Mouse (Mus musculus) lung, postnatal 0 days (tissue): ENCODE measurements around the gene Fbxw4. TPM values are rescaled to one million over a fixed set of nuclear protein-coding genes. Genes with fewer than 3 reads are reported as not detected.

Source experiments
- ATAC-seq: fragments of 200-750 bp; cut with Nextera tagmentation; 2 replicates; pipeline ENCODE4 v1.8.0; 2017; ENCODE audit warnings: moderate library complexity
- DNase-seq: peaks from one replicate; pipeline ENCODE4 v3.0.0-alpha.2; 2016; ENCODE audit warnings: low spot score
- H3K27ac ChIP-seq: fragments of 300-500 bp; sonication (generic); 2 replicates; pipeline ENCODE4 v1.5.1; 2014; ENCODE audit warnings: antibody characterized with exemption, mild to moderate bottlenecking, low read length, mixed read lengths
- H3K27me3 ChIP-seq: fragments of 300-500 bp; sonication (generic); replicated peaks from 2 replicates; pipeline ENCODE4 v1.6.1; 2014; ENCODE audit warnings: low read length, mixed read lengths; ENCODE audit not compliant: insufficient read depth
- H3K36me3 ChIP-seq: fragments of 300-500 bp; sonication (generic); 2 replicates; pipeline ENCODE4 v1.6.1; 2014; ENCODE audit warnings: low read length, mixed read lengths; ENCODE audit not compliant: insufficient read depth
- H3K4me1 ChIP-seq: fragments of 300-500 bp; sonication (generic); 2 replicates; pipeline ENCODE4 v1.6.1; 2014; ENCODE audit warnings: antibody characterized with exemption, low read depth, low read length, mixed read lengths; ENCODE audit not compliant: insufficient read depth
- H3K4me2 ChIP-seq: fragments of 300-500 bp; sonication (generic); replicated peaks from 2 replicates; pipeline ENCODE4 v1.6.1; 2014; ENCODE audit warnings: low read depth, mild to moderate bottlenecking, low read length, moderate library complexity, mixed read lengths
- H3K4me3 ChIP-seq: fragments of 300-500 bp; sonication (generic); 2 replicates; pipeline ENCODE4 v1.5.1; 2014; ENCODE audit warnings: low read depth, low read length
- H3K9ac ChIP-seq: fragments of 300-500 bp; sonication (generic); replicated peaks from 2 replicates; pipeline ENCODE4 v1.6.1; 2014; ENCODE audit warnings: low read depth, mild to moderate bottlenecking
- H3K9me3 ChIP-seq: fragments of 300-500 bp; sonication (generic); 2 replicates; pipeline ENCODE4 v1.6.1; 2016; ENCODE audit warnings: low read length, mixed read lengths
- CTCF ChIP-seq: IDR thresholded peaks from 2 replicates; pipeline ENCODE4 v1.5.1; 2016; ENCODE audit warnings: antibody characterized with exemption, mild to moderate bottlenecking
- EP300 ChIP-seq: IDR thresholded peaks from 2 replicates; pipeline ENCODE4 v1.6.1; 2016; ENCODE audit warnings: antibody characterized with exemption, mild to moderate bottlenecking, control low read depth
- WGBS: fragments of 180-500 bp; shearing (Covaris S2); extraction: QIAGEN DNeasy Blood & Tissue Kit; methylation state at CpG from one replicate; pipeline ENCODE4 v1.1.7; 2014; 5-methylcytosine and 5-hydroxymethylcytosine counted together
- polyA plus RNA-seq: library from polyadenylated mRNA; unstranded; fragments of >200 nt; fragmentation: Nextera tagmentation; extraction: Ambion mirVana; gene quantifications from 2 replicates; pipeline ENCODE4 v1.2.1, GENCODE M21; 2015

Fbxw4 gene
- polyA plus RNA-seq, 1 experiment from 2014 or later, result 2.9 TPM

GRCm38 (mm10) chr19:45574941-45575631 lies 85.0 kb downstream of the Fbxw4 start:
- H3K9ac ChIP-seq, result no peak overlapping the region
- ATAC-seq (peak; percentile 72), DNase-seq (peak; percentile 64)
- H3K27me3 ChIP-seq, result no peaks in the 10 kb centered on the region
- no peak overlapping the region for H3K4me3 ChIP-seq
- H3K4me2 ChIP-seq, result no peak overlapping the region; the same call in 1 of the 2 replicates
- H3K36me3 ChIP-seq, result peaks cover 17% of the 10 kb centered on the region; the same call in 1 of the 2 replicates
- no peak for TF ChIP-seq CTCF
- TF ChIP-seq EP300, result no peak
- 13% methylated on average over 19 of the region's 19 CpGs for WGBS
- H3K27ac ChIP-seq, result no peak overlapping the region
- peaks cover 19% of the 10 kb centered on the region for H3K4me1 ChIP-seq
- H3K9me3 ChIP-seq, result no peaks in the 10 kb centered on the region

DNA sequence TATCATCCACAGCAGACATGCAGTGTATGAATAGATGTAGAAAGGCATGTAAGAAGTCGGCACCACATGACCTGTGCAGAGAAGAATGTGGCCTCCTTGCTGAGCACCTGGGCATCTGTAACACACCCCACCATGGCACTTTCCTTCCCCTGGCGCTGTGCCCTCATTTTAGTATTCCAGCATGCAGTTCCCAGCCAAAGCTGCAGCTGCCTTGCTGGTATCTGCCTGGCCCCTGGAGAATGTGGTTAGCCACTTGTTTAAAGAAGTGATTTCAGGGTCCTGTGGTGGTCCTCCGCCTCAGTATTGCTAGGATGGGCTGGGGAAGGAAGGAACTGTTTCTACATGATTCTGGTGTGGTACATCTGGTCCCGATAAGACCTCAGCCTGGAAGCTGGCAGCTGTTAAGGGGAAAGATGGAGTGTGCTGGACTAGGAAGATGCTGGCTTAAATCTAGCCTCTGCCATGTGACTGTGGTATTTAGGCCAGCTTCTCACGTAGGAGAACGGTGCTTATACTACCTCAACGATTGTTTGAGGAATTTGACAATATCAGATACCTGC lies 85.7 kb downstream of the Fbxw4 start:
- DNase-seq, result no peak
- Histone ChIP-seq H3K9ac (no peak overlapping the region), H3K4me2 (no peak overlapping the region; the same call in 1 of the 2 replicates), H3K27me3 (no peaks in the 10 kb centered on the region), H3K4me1 (peaks cover 19% of the 10 kb centered on the region), H3K4me3 (no peak overlapping the region), H3K9me3 (no peaks in the 10 kb centered on the region), H3K27ac (no peak overlapping the region), H3K36me3 (peaks cover 17% of the 10 kb centered on the region; the same call in 1 of the 2 replicates)
- TF ChIP-seq CTCF (no peak), EP300 (no peak)
- peak; percentile 7; the same call in 1 of the 2 replicates for ATAC-seq
- WGBS, result 39% methylated on average over 7 of the region's 7 CpGs

DNA sequence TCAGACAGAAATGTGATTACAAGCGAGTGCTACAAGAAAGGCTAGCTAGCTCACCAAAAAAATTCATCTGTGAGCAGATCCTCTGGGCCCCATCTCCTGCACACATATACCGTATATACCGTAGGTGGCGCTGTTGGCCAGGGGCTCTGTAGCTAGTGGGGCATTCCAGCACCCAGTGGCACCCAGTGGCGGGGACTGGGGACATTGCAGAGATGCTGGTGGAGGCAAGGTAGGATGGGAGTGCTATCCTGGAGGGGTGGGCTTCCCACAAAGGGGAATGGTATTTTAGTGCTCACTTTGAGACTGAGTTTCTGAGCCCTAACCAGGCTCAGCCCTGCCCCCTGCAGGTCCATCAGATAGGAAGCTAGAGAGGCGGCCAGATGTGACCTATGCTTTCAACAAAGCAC lies 86.2 kb downstream of the Fbxw4 start:
- TF ChIP-seq EP300, result no peak
- peak; percentile 94 for TF ChIP-seq CTCF
- Histone ChIP-seq H3K4me2 (no peak overlapping the region), H3K36me3 (peaks cover 13% of the 10 kb centered on the region; the same call in 1 of the 2 replicates), H3K4me3 (no peak overlapping the region), H3K4me1 (peaks cover 19% of the 10 kb centered on the region), H3K27ac (no peak overlapping the region), H3K9me3 (no peaks in the 10 kb centered on the region), H3K27me3 (no peaks in the 10 kb centered on the region), H3K9ac (no peak overlapping the region)
- whole genome bisulfite sequencing, result 12% methylated on average over 6 of the region's 6 CpGs
- DNase-seq, result peak; percentile 81
- peak; percentile 71 for ATAC-seq

DNA sequence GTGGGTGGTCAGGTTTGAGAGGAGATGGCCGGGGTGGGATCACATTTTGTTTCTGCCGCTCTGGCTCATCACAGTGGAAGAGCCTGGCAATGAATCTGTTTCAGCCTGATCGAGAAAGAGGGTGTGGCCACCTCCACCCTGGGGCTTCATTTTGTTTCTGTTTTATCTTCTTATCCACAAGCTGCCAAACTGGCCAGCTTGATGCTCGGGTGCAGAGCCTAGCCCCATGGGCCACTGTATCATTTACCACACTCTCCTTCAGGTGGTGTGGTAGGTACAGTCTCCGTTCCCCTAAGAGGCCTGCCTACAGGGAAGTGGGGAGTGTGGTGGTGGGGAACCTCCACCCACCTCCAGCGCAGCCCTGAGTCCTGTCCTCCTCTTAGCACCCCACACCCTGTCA lies 87.1 kb downstream of the Fbxw4 start:
- Histone ChIP-seq H3K4me3 (no peak overlapping the region), H3K27me3 (no peaks in the 10 kb centered on the region), H3K9me3 (no peaks in the 10 kb centered on the region), H3K4me1 (peaks cover 19% of the 10 kb centered on the region), H3K36me3 (0 out of 2 replicates have a peak, but pooled peaks cover 5% of the 10 kb centered on the region), H3K27ac (no peak overlapping the region), H3K4me2 (no peak overlapping the region), H3K9ac (no peak overlapping the region)
- DNase-seq (no peak), ATAC-seq (no peak)
- 85% methylated on average over 6 of the region's 6 CpGs for WGBS
- no peak for TF ChIP-seq EP300
- TF ChIP-seq CTCF, result no peak

- Histone ChIP-seq H3K9ac (no peak overlapping the region), H3K9me3 (no peaks in the 10 kb centered on the region), H3K36me3 (no peaks in the 10 kb centered on the region; the same call in 1 of the 2 replicates), H3K27me3 (no peaks in the 10 kb centered on the region), H3K4me1 (no peaks in the 10 kb centered on the region), H3K4me2 (no peak overlapping the region), H3K27ac (no peak overlapping the region), H3K4me3 (no peak overlapping the region)
- ATAC-seq (no peak), DNase-seq (no peak)
- 53% methylated on average over 14 of the region's 14 CpGs for WGBS
- TF ChIP-seq CTCF (no peak), EP300 (no peak)
These were observed 92.7 kb downstream of the Fbxw4 start for GRCm38 (mm10) chr19:45567367-45567766.

DNA sequence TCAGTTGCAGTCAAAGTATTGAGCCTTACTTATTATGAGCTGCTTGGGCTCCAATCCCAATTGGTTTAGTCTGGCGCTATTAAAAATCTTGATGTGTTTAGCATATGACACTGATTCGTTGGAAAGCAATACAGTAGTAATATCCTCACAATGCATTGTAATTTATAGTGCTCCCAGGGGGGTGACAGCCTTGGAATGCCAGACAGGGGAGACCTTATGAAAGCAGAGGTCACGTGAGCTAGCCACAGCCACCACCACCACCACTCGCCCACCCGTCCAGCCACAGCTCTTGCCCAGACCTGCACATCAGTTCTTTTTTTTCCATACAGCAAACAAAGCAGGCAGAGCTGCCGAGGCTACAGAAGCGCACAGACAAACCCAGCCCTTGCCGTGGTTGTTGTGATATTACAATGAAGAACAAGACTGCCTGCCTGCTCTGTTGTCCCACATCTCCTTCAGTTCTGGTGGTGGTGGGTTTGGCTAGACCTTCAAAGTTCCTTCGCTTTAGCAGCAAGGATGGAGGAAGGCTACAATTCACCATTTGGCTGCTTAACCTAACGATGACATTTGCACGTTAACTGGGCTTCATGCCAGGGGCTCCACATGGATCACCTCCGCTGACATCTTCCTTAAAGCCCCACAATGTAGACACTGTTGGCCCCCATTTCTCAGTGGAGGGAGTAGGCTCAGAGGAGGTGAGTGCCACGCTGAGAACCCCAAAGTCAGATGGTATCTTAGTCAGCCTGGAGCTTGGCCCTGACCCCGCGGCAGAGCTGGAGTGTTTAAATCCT lies 94.0 kb downstream of the Fbxw4 start:
- TF ChIP-seq EP300 (no peak), CTCF (no peak)
- WGBS, result 51% methylated on average over 15 of the region's 15 CpGs
- DNase-seq (no peak), ATAC-seq (no peak)
- Histone ChIP-seq H3K9me3 (no peaks in the 10 kb centered on the region), H3K9ac (no peak overlapping the region), H3K27ac (no peak overlapping the region), H3K36me3 (no peaks in the 10 kb centered on the region; the same call in 1 of the 2 replicates), H3K4me3 (no peak overlapping the region), H3K4me1 (no peaks in the 10 kb centered on the region; the same call in 1 of the 2 replicates), H3K4me2 (no peak overlapping the region), H3K27me3 (no peaks in the 10 kb centered on the region)
